Mouse (Mus musculus): ENCODE measurements around the gene Kctd19. TPM values are rescaled to one million over a fixed set of nuclear protein-coding genes. Genes with fewer than 3 reads are reported as not detected.

Gene Kctd19
- polyA plus RNA-seq (2014; fragmentation: Nextera tagmentation; extraction: Ambion mirVana) = 0.11 TPM in 1 of 2 replicates, not detected in the other

DNA sequence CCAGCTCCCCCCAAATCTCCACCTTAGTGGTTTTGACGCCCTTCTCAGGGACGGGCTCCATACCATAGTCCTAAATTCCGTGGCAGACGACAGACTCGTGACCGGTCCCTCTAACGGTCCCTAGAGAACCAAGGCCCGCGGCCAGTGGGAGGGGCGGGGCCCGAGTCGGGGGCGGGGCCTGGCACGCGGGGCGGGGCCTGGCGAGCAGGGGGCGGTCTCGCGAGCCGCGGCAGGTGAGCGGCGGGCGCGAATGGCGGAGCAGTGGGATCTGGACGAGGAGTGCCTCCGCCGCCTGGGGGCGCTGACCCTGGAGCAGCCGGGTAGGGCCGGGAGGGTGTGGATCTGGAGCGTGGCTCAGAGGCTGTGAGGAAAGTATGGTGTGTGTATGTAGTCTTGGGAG, at the start of gene Kctd19, which contains the start of gene Lrrc36:
Kctd19 (minus strand) TSS at position 112 of the 400 bp plus-strand sequence.
Lrrc36 (plus strand) TSS at position 181 of the 400 bp plus-strand sequence.
- Histone ChIP-seq H3K36me3 (ENCODE audit: control insufficient read depth, insufficient read depth, low read length) (no peaks in the 10 kb centered on the region), H3K4me2 (ENCODE audit: low read length) (peak within 1 kb of the TSS; percentile 47), H3K9me3 (ENCODE audit: control insufficient read depth, low read length) (no peaks in the 10 kb centered on the region), H3K4me1 (replicated peaks; ENCODE audit: control insufficient read depth, insufficient read depth, low read length) (peaks cover 3% of the 10 kb centered on the region; the same call in 1 of the 2 replicates), H3K27ac (ENCODE audit: low read depth) (no peak within 1 kb of the TSS), H3K4me3 (ENCODE audit: low read depth, low read length) (peak within 1 kb of the TSS; percentile 21), H3K27me3 (replicated peaks; ENCODE audit: control insufficient read depth, insufficient read depth, low read length) (peaks cover 40% of the 10 kb centered on the region), H3K9ac (ENCODE audit: low read length) (0 out of 2 replicates have a peak within 1 kb of the TSS, but pooled peaks have one; percentile 20)
- DNase-seq (ENCODE audit: low spot score) (peak; percentile 73), ATAC-seq (replicated peaks; ENCODE audit: low FRiP score, low TSS enrichment, low read depth) (peak; percentile 60)
- WGBS = 2% methylated on average over 34 of the region's 34 CpGs

DNA sequence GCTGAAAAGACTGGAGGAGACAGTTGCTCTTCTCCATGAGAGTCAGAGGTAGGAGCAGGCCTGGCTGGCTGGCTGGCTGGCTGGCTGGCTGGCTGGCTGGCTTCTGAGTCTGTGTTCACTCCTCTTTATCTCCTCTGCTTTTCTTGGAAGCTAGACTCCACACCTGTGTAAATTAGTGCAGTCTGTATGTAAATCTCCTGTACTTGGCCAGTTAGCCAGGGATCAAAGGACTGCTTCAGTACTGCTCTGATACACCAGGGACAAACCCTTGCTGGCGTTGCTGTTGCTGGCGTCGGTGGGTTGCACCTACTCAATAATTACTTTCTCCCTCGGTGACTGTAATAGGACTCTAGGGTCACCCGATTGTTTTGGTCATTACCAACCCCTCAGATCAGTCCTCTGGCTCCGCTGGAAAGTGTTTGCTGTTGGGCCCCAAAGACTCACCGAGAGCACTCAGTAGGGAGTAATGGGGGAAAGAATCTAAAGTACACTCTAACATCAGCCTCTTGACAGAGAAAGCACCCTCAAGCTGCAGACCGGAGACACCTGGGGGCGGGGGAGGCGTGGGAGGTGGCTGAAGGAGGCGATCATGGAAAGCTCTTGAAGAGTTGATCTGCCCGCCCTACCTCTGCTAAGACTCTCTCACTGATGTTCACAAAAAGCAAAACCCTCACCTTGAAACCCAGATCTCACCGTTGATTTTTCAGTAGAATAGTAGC, 47.9 kb upstream of the Kctd19 start:
- Histone ChIP-seq H3K36me3 (ENCODE audit: control insufficient read depth, insufficient read depth, low read length) (no peaks in the 10 kb centered on the region), H3K4me1 (replicated peaks; ENCODE audit: control insufficient read depth, insufficient read depth, low read length) (no peaks in the 10 kb centered on the region), H3K27me3 (replicated peaks; ENCODE audit: control insufficient read depth, insufficient read depth, low read length) (no peaks in the 10 kb centered on the region), H3K9me3 (ENCODE audit: control insufficient read depth, low read length) (no peaks in the 10 kb centered on the region), H3K9ac (ENCODE audit: low read length) (no peak overlapping the region), H3K4me2 (ENCODE audit: low read length) (no peak overlapping the region), H3K4me3 (ENCODE audit: low read depth, low read length) (no peak overlapping the region), H3K27ac (ENCODE audit: low read depth) (no peak overlapping the region)
- no peak for DNase-seq (ENCODE audit: low spot score)
- WGBS = 53% methylated on average over 13 of the region's 13 CpGs
- ATAC-seq (replicated peaks; ENCODE audit: low FRiP score, low TSS enrichment, low read depth) = no peak

DNA sequence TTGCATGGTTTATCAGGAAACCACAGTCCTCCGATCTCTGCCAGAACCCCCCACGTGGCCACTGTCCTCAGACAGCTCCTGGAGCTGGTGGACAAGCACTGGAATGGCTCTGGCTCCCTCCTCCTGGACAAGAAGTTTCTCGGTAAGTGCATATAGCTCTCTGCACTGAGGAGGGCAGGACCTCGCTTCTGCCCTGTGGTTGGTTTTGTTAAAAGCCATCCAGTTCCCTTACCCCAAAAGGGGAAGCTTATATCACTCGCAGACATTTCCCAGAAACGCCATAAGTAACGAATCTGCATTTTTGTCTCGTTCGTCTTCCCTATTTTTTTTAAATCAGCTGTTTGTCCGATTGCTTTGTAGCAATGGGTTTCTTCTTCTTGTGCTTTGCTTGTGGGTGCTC, 41.9 kb upstream of the Kctd19 start:
- Histone ChIP-seq H3K36me3 (ENCODE audit: control insufficient read depth, insufficient read depth, low read length) (no peaks in the 10 kb centered on the region), H3K27ac (ENCODE audit: low read depth) (no peak overlapping the region), H3K4me2 (ENCODE audit: low read length) (0 out of 2 replicates have a peak overlapping the region, but pooled peaks have one; percentile 15), H3K9me3 (ENCODE audit: control insufficient read depth, low read length) (no peaks in the 10 kb centered on the region), H3K4me1 (replicated peaks; ENCODE audit: control insufficient read depth, insufficient read depth, low read length) (no peaks in the 10 kb centered on the region), H3K27me3 (replicated peaks; ENCODE audit: control insufficient read depth, insufficient read depth, low read length) (no peaks in the 10 kb centered on the region), H3K4me3 (ENCODE audit: low read depth, low read length) (no peak overlapping the region), H3K9ac (ENCODE audit: low read length) (no peak overlapping the region)
- ATAC-seq (replicated peaks; ENCODE audit: low FRiP score, low TSS enrichment, low read depth) = no peak
- WGBS = 28% methylated on average over 10 of the region's 10 CpGs
- no peak for DNase-seq (ENCODE audit: low spot score)

DNA sequence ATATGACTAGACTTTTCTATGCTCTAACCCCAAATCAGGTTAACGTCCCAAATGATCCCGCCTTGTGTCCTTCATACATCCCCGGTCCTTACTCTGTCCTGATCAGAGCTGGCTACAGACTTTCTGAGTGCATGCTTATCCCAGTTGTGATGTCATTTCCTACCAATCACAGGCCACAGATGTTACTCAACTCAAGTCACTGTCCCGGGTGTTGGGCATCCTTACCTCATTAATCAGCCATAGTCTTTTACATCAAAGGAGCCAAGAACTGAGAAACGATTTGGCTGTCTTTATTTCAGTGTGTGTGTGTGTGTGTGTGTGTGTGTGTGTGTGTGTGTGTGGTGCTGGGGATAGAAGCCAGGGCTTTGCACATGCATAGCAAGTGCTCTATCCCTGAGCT, 40.8 kb upstream of the Kctd19 start:
- no peaks in the 10 kb centered on the region for H3K27me3 ChIP-seq (replicated peaks; ENCODE audit: control insufficient read depth, insufficient read depth, low read length)
- no peaks in the 10 kb centered on the region for H3K9me3 ChIP-seq (ENCODE audit: control insufficient read depth, low read length)
- ATAC-seq (replicated peaks; ENCODE audit: low FRiP score, low TSS enrichment, low read depth) (no peak), DNase-seq (ENCODE audit: low spot score) (no peak)
- H3K9ac ChIP-seq (ENCODE audit: low read length) = no peak overlapping the region
- 61% methylated on average over 5 of the region's 5 CpGs for WGBS
- no peaks in the 10 kb centered on the region for H3K4me1 ChIP-seq (replicated peaks; ENCODE audit: control insufficient read depth, insufficient read depth, low read length)
- no peak overlapping the region for H3K27ac ChIP-seq (ENCODE audit: low read depth)
- no peaks in the 10 kb centered on the region for H3K36me3 ChIP-seq (ENCODE audit: control insufficient read depth, insufficient read depth, low read length)
- no peak overlapping the region for H3K4me2 ChIP-seq (ENCODE audit: low read length)
- H3K4me3 ChIP-seq (ENCODE audit: low read depth, low read length) = no peak overlapping the region

DNA sequence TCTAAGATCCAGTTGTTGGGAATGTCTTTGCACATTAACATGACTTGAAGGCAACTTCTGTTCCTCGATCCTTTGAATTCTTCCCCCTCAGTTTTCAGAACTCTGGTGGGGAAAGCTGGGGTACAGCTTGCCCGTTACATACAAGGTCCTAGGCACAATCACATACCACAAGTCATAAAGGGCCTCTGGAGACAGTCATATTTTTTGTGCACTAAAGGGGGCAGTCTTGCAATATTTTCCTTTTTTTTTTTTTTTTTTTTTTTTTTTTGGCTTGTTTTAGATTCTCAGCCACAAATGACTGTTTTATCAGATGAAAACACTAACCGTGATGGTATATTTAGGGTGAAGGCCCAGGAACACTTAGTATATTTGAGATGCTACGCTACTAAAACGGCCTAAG, 40.0 kb upstream of the Kctd19 start:
- Histone ChIP-seq H3K27me3 (replicated peaks; ENCODE audit: control insufficient read depth, insufficient read depth, low read length) (no peaks in the 10 kb centered on the region), H3K9me3 (ENCODE audit: control insufficient read depth, low read length) (no peaks in the 10 kb centered on the region), H3K4me1 (replicated peaks; ENCODE audit: control insufficient read depth, insufficient read depth, low read length) (no peaks in the 10 kb centered on the region), H3K27ac (ENCODE audit: low read depth) (no peak overlapping the region), H3K9ac (ENCODE audit: low read length) (no peak overlapping the region), H3K4me2 (ENCODE audit: low read length) (no peak overlapping the region), H3K36me3 (ENCODE audit: control insufficient read depth, insufficient read depth, low read length) (no peaks in the 10 kb centered on the region), H3K4me3 (ENCODE audit: low read depth, low read length) (no peak overlapping the region)
- WGBS = 71% methylated on average over 5 of the region's 5 CpGs
- DNase-seq (ENCODE audit: low spot score) = no peak
- no peak for ATAC-seq (replicated peaks; ENCODE audit: low FRiP score, low TSS enrichment, low read depth)

DNA sequence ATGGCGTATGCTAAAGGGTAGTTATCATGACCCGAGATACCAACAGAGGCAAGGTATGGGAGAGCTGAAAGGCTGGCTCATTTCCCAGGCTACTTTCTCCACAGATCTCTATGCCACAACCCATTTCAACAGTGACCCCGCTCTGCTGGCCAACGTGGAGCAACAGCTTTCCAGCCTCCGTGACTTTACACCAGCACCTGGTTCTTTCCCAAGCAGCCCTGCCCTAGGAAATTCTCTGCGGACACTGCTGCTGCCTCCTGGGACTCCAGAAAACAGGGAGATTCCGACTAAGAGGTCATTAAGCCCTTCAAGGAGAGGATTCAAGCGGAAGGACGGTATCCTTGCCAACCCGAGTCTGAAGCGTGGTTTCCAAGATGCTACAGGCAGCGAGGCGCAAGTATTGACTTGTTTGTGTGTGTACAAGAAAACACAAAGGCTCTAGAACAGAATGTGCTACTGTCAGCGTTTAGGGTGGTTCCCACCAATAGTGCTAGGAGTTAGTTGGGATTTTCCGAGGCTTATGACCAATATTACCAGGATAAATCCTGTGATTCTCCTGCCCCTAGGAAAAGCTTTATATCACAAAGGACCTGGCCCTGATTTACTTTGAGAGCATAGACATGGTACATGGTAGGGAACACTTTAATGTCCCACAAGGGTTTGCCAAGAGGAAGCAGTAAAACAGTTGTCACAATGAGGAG, 38.8 kb upstream of the Kctd19 start:
- H3K4me3 ChIP-seq (ENCODE audit: low read depth, low read length) = no peak overlapping the region
- no peak overlapping the region for H3K27ac ChIP-seq (ENCODE audit: low read depth)
- no peaks in the 10 kb centered on the region for H3K4me1 ChIP-seq (replicated peaks; ENCODE audit: control insufficient read depth, insufficient read depth, low read length)
- H3K27me3 ChIP-seq (replicated peaks; ENCODE audit: control insufficient read depth, insufficient read depth, low read length) = no peaks in the 10 kb centered on the region
- no peaks in the 10 kb centered on the region for H3K36me3 ChIP-seq (ENCODE audit: control insufficient read depth, insufficient read depth, low read length)
- 61% methylated on average over 15 of the region's 15 CpGs for WGBS
- H3K4me2 ChIP-seq (ENCODE audit: low read length) = no peak overlapping the region
- no peak for DNase-seq (ENCODE audit: low spot score)
- no peaks in the 10 kb centered on the region for H3K9me3 ChIP-seq (ENCODE audit: control insufficient read depth, low read length)
- no peak overlapping the region for H3K9ac ChIP-seq (ENCODE audit: low read length)
- no peak for ATAC-seq (replicated peaks; ENCODE audit: low FRiP score, low TSS enrichment, low read depth)

DNA sequence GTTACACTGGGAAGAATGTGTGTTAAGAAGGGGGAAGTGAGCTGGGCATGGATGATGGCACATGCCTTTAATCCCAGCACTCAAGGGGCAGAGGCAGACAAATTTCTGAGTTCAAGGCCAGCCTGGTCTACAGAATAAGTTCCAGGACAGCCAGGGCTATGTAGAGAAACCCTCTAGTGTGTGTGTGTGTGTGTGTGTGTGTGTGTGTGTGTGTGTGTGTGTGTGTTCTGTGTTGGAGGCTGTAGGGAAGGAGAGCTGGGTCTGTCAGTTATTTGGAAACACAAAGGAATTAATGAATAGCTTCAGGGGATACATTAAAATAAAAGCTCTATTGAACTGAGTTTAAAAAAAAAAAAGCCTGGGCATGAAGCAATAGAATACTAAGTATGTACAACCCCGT, 37.7 kb upstream of the Kctd19 start:
- H3K27me3 ChIP-seq (replicated peaks; ENCODE audit: control insufficient read depth, insufficient read depth, low read length) = no peaks in the 10 kb centered on the region
- H3K9ac ChIP-seq (ENCODE audit: low read length) = no peak overlapping the region
- DNase-seq (ENCODE audit: low spot score) = no peak
- H3K36me3 ChIP-seq (ENCODE audit: control insufficient read depth, insufficient read depth, low read length) = no peaks in the 10 kb centered on the region
- no peak overlapping the region for H3K4me3 ChIP-seq (ENCODE audit: low read depth, low read length)
- 81% methylated on average over 1 of the region's 1 CpGs for WGBS
- no peak overlapping the region for H3K27ac ChIP-seq (ENCODE audit: low read depth)
- H3K4me1 ChIP-seq (replicated peaks; ENCODE audit: control insufficient read depth, insufficient read depth, low read length) = peaks cover 2% of the 10 kb centered on the region; the same call in 1 of the 2 replicates
- H3K9me3 ChIP-seq (ENCODE audit: control insufficient read depth, low read length) = no peaks in the 10 kb centered on the region
- H3K4me2 ChIP-seq (ENCODE audit: low read length) = no peak overlapping the region
- no peak for ATAC-seq (replicated peaks; ENCODE audit: low FRiP score, low TSS enrichment, low read depth)

DNA sequence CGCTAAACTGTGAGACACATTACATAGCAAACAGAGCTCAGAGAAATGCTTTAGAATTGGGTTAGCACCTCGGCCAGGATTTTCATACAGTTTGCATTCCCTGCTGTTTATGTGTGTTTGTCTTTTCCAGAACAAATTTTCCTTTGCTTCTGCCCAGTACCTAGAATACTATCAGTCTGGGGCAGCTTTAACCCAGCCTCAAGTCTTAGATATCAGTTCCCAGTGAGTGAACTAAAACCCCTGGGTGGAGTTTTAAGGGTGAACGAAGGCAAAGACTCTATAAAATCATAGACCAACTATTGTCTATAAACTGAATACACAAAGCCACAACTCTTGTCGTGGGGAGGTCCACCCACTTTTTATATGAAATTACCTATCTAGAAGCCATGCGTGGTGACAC, 35.3 kb upstream of the Kctd19 start:
- Histone ChIP-seq H3K36me3 (ENCODE audit: control insufficient read depth, insufficient read depth, low read length) (no peaks in the 10 kb centered on the region), H3K27me3 (replicated peaks; ENCODE audit: control insufficient read depth, insufficient read depth, low read length) (no peaks in the 10 kb centered on the region), H3K4me3 (ENCODE audit: low read depth, low read length) (no peak overlapping the region), H3K9ac (ENCODE audit: low read length) (no peak overlapping the region), H3K4me1 (replicated peaks; ENCODE audit: control insufficient read depth, insufficient read depth, low read length) (peaks cover 8% of the 10 kb centered on the region; the same call in 1 of the 2 replicates), H3K4me2 (ENCODE audit: low read length) (no peak overlapping the region), H3K27ac (ENCODE audit: low read depth) (no peak overlapping the region), H3K9me3 (ENCODE audit: control insufficient read depth, low read length) (no peaks in the 10 kb centered on the region)
- DNase-seq (ENCODE audit: low spot score) (no peak), ATAC-seq (replicated peaks; ENCODE audit: low FRiP score, low TSS enrichment, low read depth) (no peak)
- 85% methylated on average over 5 of the region's 5 CpGs for WGBS
